Mouse (Mus musculus) E14TG2a.4 (cell line): ENCODE results near the gene Sec24b.

Source experiments
- CTCF ChIP-seq: conservative IDR thresholded peaks from 2 replicates; pipeline ENCODE4 v1.5.1; 2014; ENCODE audit warnings: low read length
- NANOG ChIP-seq: IDR thresholded peaks from 2 replicates; pipeline ENCODE4 v1.6.1; 2014; ENCODE audit warnings: borderline replicate concordance, low read length, mixed read lengths

DNA sequence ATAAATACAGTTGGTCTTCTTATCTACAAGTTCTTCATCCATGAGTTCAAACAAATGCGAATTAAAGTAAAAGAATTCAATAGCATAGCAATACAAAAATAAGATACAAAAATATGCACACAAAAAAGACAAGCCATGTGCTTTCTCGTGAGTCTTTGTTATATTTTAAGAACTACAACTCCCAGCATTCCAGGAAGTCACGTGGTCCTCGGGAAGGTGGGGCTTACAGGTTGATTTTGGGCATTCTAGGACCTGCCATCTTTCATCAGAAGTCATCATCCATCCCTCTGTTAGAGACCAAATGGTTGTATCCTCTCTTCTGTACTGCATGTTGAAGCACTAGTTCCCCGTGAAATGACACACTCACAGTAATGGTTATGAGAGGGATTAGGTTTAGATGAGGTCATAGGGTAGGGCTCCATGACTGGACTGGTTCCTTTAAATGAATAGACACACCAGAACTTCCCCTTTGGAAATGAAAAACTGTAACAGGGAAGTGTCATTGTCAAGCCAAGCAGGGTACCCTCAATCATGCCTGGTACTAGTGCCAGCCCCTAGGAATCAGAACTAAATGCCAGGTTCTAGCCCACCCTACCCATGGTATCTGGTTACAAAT lies 112.1 kb downstream of the Sec24b start:
- TF ChIP-seq CTCF (no peak), NANOG (no peak)
